Mouse (Mus musculus) kidney, postnatal 36 days (tissue): Measurements from ENCODE around the gene Msantd3.

Experiments used
- DNase-seq, 2 experiments: peaks; one replicate each; pipeline ENCODE4 v3.0.0; 2021 to 2022; ENCODE audit warnings: mixed read lengths in 2 of 2

Gene Msantd3

GRCm38 (mm10) chr4:48555729-48556128 lies 16.0 kb downstream of the Msantd3 start:
- DNase-seq = peak; percentile 42 to 80

- no peak for DNase-seq
These were observed 19.9 kb downstream of the Msantd3 start for GRCm38 (mm10) chr4:48559652-48560051.

GRCm38 (mm10) chr4:48561824-48562223 lies 22.1 kb downstream of the Msantd3 start:
- no peak for DNase-seq

- DNase-seq = no peak
These were observed 25.2 kb downstream of the Msantd3 start for GRCm38 (mm10) chr4:48564962-48565361.

- no peak for DNase-seq
These were observed 36.6 kb downstream of the Msantd3 start for GRCm38 (mm10) chr4:48576361-48576760.

- DNase-seq = no peak
These were observed 38.1 kb downstream of the Msantd3 start for GRCm38 (mm10) chr4:48577831-48578230.

- DNase-seq = no peak
These were observed 38.7 kb downstream of the Msantd3 start for GRCm38 (mm10) chr4:48578399-48578798.

GRCm38 (mm10) chr4:48579475-48580110 lies 39.9 kb downstream of the Msantd3 start:
- DNase-seq = no peak

GRCm38 (mm10) chr4:48581201-48581600 lies 41.5 kb downstream of the Msantd3 start:
- no peak for DNase-seq

- DNase-seq = no peak
These were observed 42.3 kb downstream of the Msantd3 start for GRCm38 (mm10) chr4:48581993-48582392.

- no peak for DNase-seq
These were observed 43.2 kb downstream of the Msantd3 start for GRCm38 (mm10) chr4:48582941-48583340.

- peak in 1 of 2 experiments; percentile 35 for DNase-seq
These were observed 44.9 kb downstream of the Msantd3 start, which contains the start of gene Tmeff1 for GRCm38 (mm10) chr4:48584421-48585240. Gene Tmeff1 (plus strand): TSS chr4:48585174.

GRCm38 (mm10) chr4:48585241-48586098 lies 45.7 kb downstream of the Msantd3 start:
- peak; percentile 27 to 68 for DNase-seq

- peak in 1 of 2 experiments; percentile 8 for DNase-seq
These were observed 46.5 kb downstream of the Msantd3 start for GRCm38 (mm10) chr4:48586099-48586821.

- peak in 1 of 2 experiments; percentile 13 for DNase-seq
These were observed 47.8 kb downstream of the Msantd3 start for GRCm38 (mm10) chr4:48587526-48587925.

GRCm38 (mm10) chr4:48588576-48588975 lies 48.8 kb downstream of the Msantd3 start:
- no peak for DNase-seq

- DNase-seq = no peak
These were observed 51.1 kb downstream of the Msantd3 start for GRCm38 (mm10) chr4:48590862-48591261.

- no peak for DNase-seq
These were observed 51.7 kb downstream of the Msantd3 start for GRCm38 (mm10) chr4:48591390-48591789.

- no peak for DNase-seq
These were observed 52.6 kb downstream of the Msantd3 start for GRCm38 (mm10) chr4:48592328-48592727.

- no peak for DNase-seq
These were observed 53.1 kb downstream of the Msantd3 start for GRCm38 (mm10) chr4:48592844-48593243.

- DNase-seq = no peak
These were observed 56.4 kb downstream of the Msantd3 start for GRCm38 (mm10) chr4:48596111-48596510.

GRCm38 (mm10) chr4:48605650-48606049 lies 65.9 kb downstream of the Msantd3 start:
- no peak for DNase-seq
